Mouse (Mus musculus): ENCODE measurements around the gene Syngr2.

The Syngr2 gene

GRCm38 (mm10) chr11:117809407-117810311, at the start of gene Syngr2, which contains the start of gene Gm20708:
Gene Syngr2 (plus strand): TSS chr11:117809668.
Gene Gm20708 (plus strand): TSS chr11:117809668.
- in situ Hi-C loops (cut with MboI; ENCODE audit: low pct_unique_long_range_greater_than_20kb in 1 of 2, low sequenced_read_pairs in 2 of 2, unreplicated experiment in 1 of 2): no loop called here

DNA sequence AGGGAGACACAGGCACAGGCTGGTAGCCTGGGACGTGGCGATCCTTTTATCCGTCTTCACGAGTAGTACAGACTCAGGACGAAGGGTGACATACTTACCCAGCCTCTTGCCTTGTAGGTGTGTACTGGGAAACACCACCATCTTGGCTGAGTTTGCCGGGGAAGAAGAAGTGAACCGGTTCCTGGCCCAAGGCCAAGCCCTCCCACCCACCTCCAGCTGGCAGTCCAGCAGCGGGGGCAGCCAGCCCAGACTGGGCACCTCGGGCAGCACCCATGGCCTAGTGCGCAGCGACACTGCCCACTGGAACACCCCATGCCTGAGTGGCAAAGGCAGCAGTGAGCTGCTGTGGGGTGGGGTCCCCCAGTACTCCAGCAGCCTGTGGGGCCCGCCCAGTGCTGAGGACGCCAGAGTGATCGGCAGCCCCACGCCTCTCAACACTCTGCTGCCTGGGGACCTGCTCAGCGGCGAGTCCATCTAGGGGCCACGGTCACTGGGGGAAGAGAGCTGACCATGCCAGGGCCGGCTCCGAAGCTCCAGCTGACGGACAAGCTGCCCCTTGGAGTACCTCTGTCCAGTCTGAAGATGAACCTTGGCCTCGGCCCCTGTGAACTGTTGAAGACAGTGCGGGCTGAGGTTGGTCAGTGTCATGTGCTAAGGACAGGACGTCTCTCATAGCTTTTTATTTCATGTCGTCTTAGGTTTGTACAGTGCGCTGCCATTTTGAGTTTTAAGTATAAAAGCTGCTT, 48.9 kb upstream of the Syngr2 start:
- in situ Hi-C loops (cut with MboI; ENCODE audit: low pct_unique_long_range_greater_than_20kb in 1 of 2, low sequenced_read_pairs in 2 of 2, unreplicated experiment in 1 of 2): no loop called here

DNA sequence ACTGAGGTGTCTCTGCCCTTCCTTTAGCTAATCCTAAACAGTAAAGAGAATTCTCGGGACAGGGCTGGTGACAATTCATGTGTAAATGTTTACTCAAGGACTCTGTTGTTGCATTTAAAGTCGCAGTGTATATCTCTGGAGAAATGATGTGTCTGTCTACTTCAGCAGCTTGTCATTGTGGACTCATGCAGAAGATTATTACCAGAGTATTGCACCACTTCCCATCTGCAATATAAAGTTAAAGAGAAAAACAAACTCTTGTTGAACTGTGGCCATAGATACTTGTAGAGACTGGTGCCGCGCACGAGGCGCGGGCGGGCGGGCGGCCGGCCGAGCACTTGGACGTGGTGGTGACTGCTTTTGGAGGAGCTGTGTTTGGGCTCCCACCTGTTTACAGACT, 47.7 kb upstream of the Syngr2 start:
- in situ Hi-C loops (cut with MboI; ENCODE audit: low pct_unique_long_range_greater_than_20kb in 1 of 2, low sequenced_read_pairs in 2 of 2, unreplicated experiment in 1 of 2): no loop called here

GRCm38 (mm10) chr11:117762246-117762645, 47.2 kb upstream of the Syngr2 start:
- in situ Hi-C loops (cut with MboI; ENCODE audit: low pct_unique_long_range_greater_than_20kb in 1 of 2, low sequenced_read_pairs in 2 of 2, unreplicated experiment in 1 of 2): no loop called here

- in situ Hi-C loops (cut with MboI; ENCODE audit: low pct_unique_long_range_greater_than_20kb in 1 of 2, low sequenced_read_pairs in 2 of 2, unreplicated experiment in 1 of 2): no loop called here
These were observed 45.1 kb upstream of the Syngr2 start for GRCm38 (mm10) chr11:117764319-117764718.

DNA sequence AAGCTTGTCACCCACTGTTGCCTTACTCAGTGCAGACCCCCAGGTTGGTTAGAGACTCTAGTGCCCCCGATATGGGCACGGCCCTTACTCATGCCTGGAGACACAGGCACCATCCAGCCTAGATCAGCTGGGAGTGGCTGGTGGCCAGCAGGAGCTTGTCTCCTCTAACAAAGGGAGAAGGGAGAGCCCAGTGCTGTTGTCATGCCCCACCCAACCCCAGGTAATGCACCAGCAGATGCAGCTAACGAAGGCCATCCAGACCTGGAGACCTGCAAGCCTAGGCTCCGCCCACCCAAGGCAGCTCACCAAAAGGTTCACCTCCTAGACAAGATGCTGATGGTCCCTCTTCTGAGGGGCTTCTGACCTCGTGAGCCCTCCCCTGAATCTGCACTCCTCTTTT, 44.1 kb upstream of the Syngr2 start:
- in situ Hi-C loops (cut with MboI; ENCODE audit: low pct_unique_long_range_greater_than_20kb in 1 of 2, low sequenced_read_pairs in 2 of 2, unreplicated experiment in 1 of 2): no loop called here

- in situ Hi-C loops (cut with MboI; ENCODE audit: low pct_unique_long_range_greater_than_20kb in 1 of 2, low sequenced_read_pairs in 2 of 2, unreplicated experiment in 1 of 2): no loop called here
These were observed 43.2 kb upstream of the Syngr2 start for GRCm38 (mm10) chr11:117766275-117766674.

- in situ Hi-C loops (cut with MboI; ENCODE audit: low pct_unique_long_range_greater_than_20kb in 1 of 2, low sequenced_read_pairs in 2 of 2, unreplicated experiment in 1 of 2): no loop called here
These were observed 40.5 kb upstream of the Syngr2 start for GRCm38 (mm10) chr11:117768725-117769682.

DNA sequence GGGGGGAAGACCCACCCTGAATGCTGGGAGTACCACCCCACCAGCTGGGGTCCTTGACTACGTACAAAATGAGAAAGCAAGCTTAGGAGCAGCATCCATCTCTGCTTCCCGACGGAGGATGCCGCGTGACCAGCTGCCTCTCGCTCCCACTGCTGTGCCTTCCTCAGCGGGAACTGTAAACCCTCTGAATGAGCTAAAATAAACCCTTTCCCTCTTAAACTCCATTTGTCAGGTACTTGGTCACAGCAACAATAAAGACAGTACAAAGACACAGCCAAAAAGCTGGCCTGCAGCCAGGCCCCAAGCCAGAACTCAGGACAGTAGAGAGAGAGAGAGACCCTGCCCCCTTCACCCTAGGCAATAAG, 39.8 kb upstream of the Syngr2 start:
- in situ Hi-C loops (cut with MboI; ENCODE audit: low pct_unique_long_range_greater_than_20kb in 1 of 2, low sequenced_read_pairs in 2 of 2, unreplicated experiment in 1 of 2): no loop called here

GRCm38 (mm10) chr11:117770407-117770806, 39.1 kb upstream of the Syngr2 start:
- in situ Hi-C loops (cut with MboI; ENCODE audit: low pct_unique_long_range_greater_than_20kb in 1 of 2, low sequenced_read_pairs in 2 of 2, unreplicated experiment in 1 of 2): no loop called here

DNA sequence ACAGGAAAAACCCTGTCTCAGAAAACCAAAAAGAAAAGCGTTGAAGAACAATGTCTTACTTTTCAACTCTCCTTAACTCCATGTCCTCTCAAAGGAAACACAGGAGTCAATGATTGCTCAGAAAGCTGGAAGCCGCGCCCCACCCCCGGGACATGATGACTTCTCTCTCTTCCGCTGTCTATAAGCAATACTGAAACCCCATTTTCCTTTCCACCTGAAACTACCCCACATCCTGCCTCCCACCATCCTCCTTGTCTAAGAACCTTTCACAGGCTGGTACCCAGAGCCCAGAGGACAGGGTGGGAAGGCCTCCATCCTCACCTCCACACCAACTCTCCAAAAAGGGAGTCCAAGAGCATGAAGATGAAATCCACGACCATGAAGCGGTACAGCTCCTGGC, 37.1 kb upstream of the Syngr2 start:
- in situ Hi-C loops (cut with MboI; ENCODE audit: low pct_unique_long_range_greater_than_20kb in 1 of 2, low sequenced_read_pairs in 2 of 2, unreplicated experiment in 1 of 2): no loop called here

- in situ Hi-C loops (cut with MboI; ENCODE audit: low pct_unique_long_range_greater_than_20kb in 1 of 2, low sequenced_read_pairs in 2 of 2, unreplicated experiment in 1 of 2): loop anchor here in 1 of 2 experiments (25.0 kb wide), 1 partner anchor 388 kb away; no protein-coding TSS in a partner anchor
These were observed 34.5 kb upstream of the Syngr2 start for GRCm38 (mm10) chr11:117774925-117775324.

- in situ Hi-C loops (cut with MboI; ENCODE audit: low pct_unique_long_range_greater_than_20kb in 1 of 2, low sequenced_read_pairs in 2 of 2, unreplicated experiment in 1 of 2): loop anchor here in 1 of 2 experiments (25.0 kb wide), 1 partner anchor 388 kb away; no protein-coding TSS in a partner anchor
These were observed 33.9 kb upstream of the Syngr2 start for GRCm38 (mm10) chr11:117775540-117775939.

DNA sequence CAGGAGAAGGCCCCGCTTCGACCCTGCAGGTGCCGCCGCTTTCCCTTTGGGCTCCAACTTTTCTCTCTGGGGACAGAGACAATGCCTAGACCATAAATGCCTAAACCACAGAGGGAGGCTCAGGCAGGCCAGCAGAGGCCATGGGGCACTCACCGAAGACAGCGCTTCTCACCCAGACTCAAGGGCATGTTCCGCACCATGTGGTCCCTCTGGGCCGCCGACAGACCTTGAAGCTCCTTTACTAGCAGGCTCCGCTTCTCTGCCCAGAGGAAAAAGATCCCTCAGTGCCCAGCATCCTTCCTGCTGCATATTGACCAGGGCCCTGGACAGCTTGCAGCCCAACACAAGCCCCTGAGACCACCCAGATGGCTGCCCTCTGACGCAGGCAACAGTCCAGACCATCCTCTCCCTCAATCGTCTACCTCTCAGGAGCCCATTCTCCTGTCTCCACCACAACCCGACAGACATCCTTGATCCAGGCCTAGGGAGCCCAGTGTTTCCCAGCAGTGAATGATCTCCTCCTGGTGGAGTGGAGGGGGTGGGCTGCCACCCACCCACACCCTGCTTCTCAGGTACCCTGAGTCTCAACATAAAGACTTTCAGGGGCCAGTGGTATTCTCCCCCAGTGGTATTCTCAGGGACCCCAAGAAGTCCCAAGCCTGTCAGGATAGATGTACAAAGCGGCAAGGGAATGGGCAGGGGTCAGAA, 33.2 kb upstream of the Syngr2 start:
- in situ Hi-C loops (cut with MboI; ENCODE audit: low pct_unique_long_range_greater_than_20kb in 1 of 2, low sequenced_read_pairs in 2 of 2, unreplicated experiment in 1 of 2): loop anchor here in 1 of 2 experiments (25.0 kb wide), 1 partner anchor 389 kb away; no protein-coding TSS in a partner anchor

- in situ Hi-C loops (cut with MboI; ENCODE audit: low pct_unique_long_range_greater_than_20kb in 1 of 2, low sequenced_read_pairs in 2 of 2, unreplicated experiment in 1 of 2): loop anchor here in 1 of 2 experiments (25.0 kb wide), 1 partner anchor 390 kb away; no protein-coding TSS in a partner anchor
These were observed 32.4 kb upstream of the Syngr2 start for GRCm38 (mm10) chr11:117777111-117777510.

DNA sequence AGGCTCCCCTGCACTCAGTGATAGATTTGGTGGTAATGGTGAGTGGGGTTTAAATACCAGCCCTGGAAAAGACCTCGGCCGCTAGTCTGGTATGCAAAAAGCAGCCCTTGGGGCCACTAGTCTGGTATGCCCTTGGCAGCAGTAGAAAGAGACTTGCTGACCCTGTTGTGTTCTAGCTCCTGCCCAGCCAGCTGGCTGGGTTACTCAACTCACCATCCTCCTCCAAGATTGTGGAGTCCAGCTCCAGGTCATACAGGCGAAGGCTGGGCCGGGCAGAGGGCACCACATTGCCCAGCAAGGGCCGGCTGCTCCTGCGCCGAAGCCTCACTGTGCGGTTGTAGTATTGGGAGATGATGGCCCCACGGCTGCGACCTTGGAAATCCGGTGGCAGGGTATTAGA, 31.4 kb upstream of the Syngr2 start:
- in situ Hi-C loops (cut with MboI; ENCODE audit: low pct_unique_long_range_greater_than_20kb in 1 of 2, low sequenced_read_pairs in 2 of 2, unreplicated experiment in 1 of 2): loop anchor here in 1 of 2 experiments (25.0 kb wide), 1 partner anchor 391 kb away; no protein-coding TSS in a partner anchor

- in situ Hi-C loops (cut with MboI; ENCODE audit: low pct_unique_long_range_greater_than_20kb in 1 of 2, low sequenced_read_pairs in 2 of 2, unreplicated experiment in 1 of 2): loop anchor here in 1 of 2 experiments (25.0 kb wide), 1 partner anchor 392 kb away; no protein-coding TSS in a partner anchor
These were observed 30.5 kb upstream of the Syngr2 start for GRCm38 (mm10) chr11:117778851-117779433.
